ENCODE assay signal across 8 mouse cellular contexts in the genomic region with DNA sequence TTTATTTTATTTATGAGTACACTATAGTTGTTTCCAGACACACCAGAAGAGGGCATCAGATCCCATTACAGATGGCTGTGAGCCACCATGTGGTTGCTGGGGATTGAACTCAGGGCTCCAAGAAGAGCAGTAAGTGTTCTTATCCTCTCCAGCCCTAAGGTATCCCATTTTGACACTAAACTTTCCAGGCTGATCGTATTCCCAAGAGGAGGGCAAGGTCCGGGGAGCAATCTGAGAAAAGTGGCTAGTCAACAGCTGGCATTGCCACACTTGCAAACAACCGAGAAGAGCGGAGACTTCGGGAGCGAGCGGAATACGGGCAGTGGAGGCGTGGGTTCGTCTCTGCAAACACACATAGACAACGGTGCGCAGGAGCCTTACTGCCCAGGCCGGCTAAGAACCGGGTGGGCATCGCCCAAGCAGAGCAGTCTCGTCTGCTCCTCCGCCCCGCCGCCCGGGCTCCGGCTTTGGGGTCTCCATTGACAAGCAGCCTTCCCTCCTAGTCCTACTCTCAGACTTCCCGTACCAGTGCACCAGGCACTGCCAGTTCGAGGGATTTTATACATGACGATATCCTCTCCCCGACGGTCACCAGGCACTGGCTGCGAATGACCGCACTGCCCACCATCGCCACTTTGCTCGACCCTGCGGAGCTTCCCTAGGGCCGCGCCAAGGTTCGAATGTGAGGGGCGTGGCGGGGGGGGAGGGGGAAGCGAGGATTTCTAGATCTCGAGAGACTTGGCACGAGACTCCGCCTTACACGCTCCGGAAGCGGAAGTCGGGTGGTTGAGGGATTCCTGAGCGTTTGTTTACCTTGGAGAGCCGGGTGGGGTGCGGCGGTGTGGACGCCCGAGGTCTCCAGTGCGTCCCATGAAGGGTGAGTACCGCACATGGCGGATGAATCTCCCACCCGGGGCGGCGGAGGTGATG. TPM values are rescaled to one million over a fixed set of nuclear protein-coding genes. Genes with fewer than 3 reads are reported as not detected.
DNase-seq lines count a peak whose midpoint lies in the region; ATAC-seq and TF ChIP-seq lines count a peak whose summit lies in the region.

Gene Ramac (plus strand): TSS at position 746 of the 930 bp plus-strand sequence.

- H3K4me3 ChIP-seq in cortical plate, adult 2 months (ENCODE audit: insufficient read depth, low read length) = peak within 1 kb of the TSS; percentile 79

- peak; percentile 91 for ATAC-seq in activated CD4-positive, CD25-positive, alpha-beta regulatory T cell, adult 4 months
- ATAC-seq in megakaryocyte progenitor cell, adult 5-6 weeks (replicated peaks; ENCODE audit: poor library complexity) = peak; percentile 93

- peak; percentile 61 to 76 for DNase-seq in gastrocnemius, adult 8-10 months (ENCODE audit: low spot score in 2 of 2)
- DNase-seq in hindlimb bud, embryonic 11.5 days (ENCODE audit: extremely low spot score, low read depth, low spot score) = peak; percentile 70
- peak; percentile 62 to 80 for DNase-seq in left cerebral cortex, adult 8-10 months (ENCODE audit: low spot score in 2 of 2)
- peak; percentile 87 for DNase-seq in right cerebral cortex, postnatal 14 days
- peak; percentile 78 to 88 for DNase-seq in urinary bladder, postnatal 36 days (ENCODE audit: low spot score in 2 of 2)

- H3K27ac ChIP-seq in cortical plate, adult 2 months (ENCODE audit: insufficient read depth, low read length) = peak within 1 kb of the TSS; percentile 36; the same call in 1 of the 2 replicates

- peaks cover 2% of the 10 kb centered on the region; the same call in 1 of the 2 replicates for H3K4me1 ChIP-seq in cortical plate, adult 2 months (ENCODE audit: control insufficient read depth, insufficient read depth, low read length)

- TF ChIP-seq POLR2A in cortical plate, adult 2 months (IDR thresholded peaks at IDR 0.05; ENCODE audit: extremely low read depth, insufficient read depth, low read length) = peak; percentile 71; the same call in 1 of the 2 replicates

- no peak for TF ChIP-seq CTCF in cortical plate, adult 2 months (IDR thresholded peaks at IDR 0.05; ENCODE audit: extremely low read depth, insufficient read depth, low read length)

RNA-seq across cellular contexts. Expression of gene Ramac, which starts in this region (rescaled TPM):
- 100 to 1,000 TPM; 159 to 170 TPM for polyA plus RNA-seq in activated CD4-positive, CD25-positive, alpha-beta regulatory T cell, adult 4 months (2017; shearing (Covaris generic))
- 80.4 and 87.9 TPM in 2 replicates for polyA plus RNA-seq in cortical plate, adult 2 months (2012; rRNA removed)
- total RNA-seq in gastrocnemius, adult 8-10 months (2022) = 10 to 100 TPM; 23.0 to 26.0 (median 24.4) TPM
- 10 to 100 TPM; 78.2 to 89.6 (median 84.4) TPM for total RNA-seq in left cerebral cortex, adult 8-10 months (2022)
- 92.8 and 94.7 TPM in 2 replicates for total RNA-seq in megakaryocyte progenitor cell, adult 5-6 weeks (2015)
- total RNA-seq in megakaryocyte progenitor cell, adult 5-6 weeks (2017) = 75.0 and 79.8 TPM in 2 replicates

Comparison
In these comparisons a context has a peak if more than half of its experiments do, and no peak if none do; other contexts are left out.
1. Peak in every context shown above with its lines: DNase-seq, ATAC-seq, H3K4me3 ChIP-seq and H3K27ac ChIP-seq.